Mouse (Mus musculus) MEL (cell line): Measurements from ENCODE around the gene Sult1a1. TPM values are rescaled to one million over a fixed set of nuclear protein-coding genes. Genes with fewer than 3 reads are reported as not detected.
A peak's percentile ranks its signal among the peaks of the same experiment; 100 is the strongest.

ENCODE experiments used
- DNase-seq: peaks from one replicate; pipeline ENCODE4 v3.0.0; 2011; ENCODE audit warnings: low read depth, low spot score
- H3K27ac ChIP-seq: 2 replicates; pipeline ENCODE4 v1.5.1; 2012; ENCODE audit warnings: low read depth, mild to moderate bottlenecking, control low read depth, low read length, moderate library complexity; ENCODE audit not compliant: control insufficient read depth
- H3K27me3 ChIP-seq, 2 experiments: fragments of 150-350 bp in 1 of 2; sonication (generic) in 1 of 2; 2 replicates each; pipeline ENCODE4 v1.6.1; 2012; ENCODE audit warnings: low read length in 2 of 2, mild to moderate bottlenecking in 2 of 2, improper control_type of control experiment in 1 of 2, moderate library complexity in 1 of 2; ENCODE audit not compliant: insufficient read depth in 2 of 2, control insufficient read depth in 1 of 2
- H3K36me3 ChIP-seq, 2 experiments: 2 replicates each; pipeline ENCODE4 v1.6.1; 2012 to 2014; ENCODE audit warnings: low read length in 2 of 2, improper control_type of control experiment in 1 of 2, inconsistent platforms in 1 of 2, mild to moderate bottlenecking in 1 of 2; ENCODE audit not compliant: insufficient read depth in 2 of 2, control insufficient read depth in 1 of 2
- H3K4me1 ChIP-seq, 2 experiments: fragments of 150-350 bp in 1 of 2; sonication (generic) in 1 of 2; 2 replicates each; pipeline ENCODE4 v1.6.1; 2012; ENCODE audit warnings: low read length in 2 of 2, improper control_type of control experiment in 1 of 2, mild to moderate bottlenecking in 1 of 2; ENCODE audit not compliant: insufficient read depth in 2 of 2, control insufficient read depth in 1 of 2
- H3K4me3 ChIP-seq, 2 experiments: fragments of 150-350 bp in 1 of 2; sonication (generic) in 1 of 2; 2 replicates each; pipeline ENCODE4 v1.5.1; 2012; ENCODE audit warnings: low read depth in 2 of 2, low read length in 2 of 2, mild to moderate bottlenecking in 2 of 2, moderate library complexity in 2 of 2, control low read depth in 1 of 2, improper control_type of control experiment in 1 of 2; ENCODE audit not compliant: control insufficient read depth in 1 of 2, insufficient read depth in 1 of 2
- H3K79me2 ChIP-seq: 2 replicates; pipeline ENCODE4 v1.6.1; 2012; ENCODE audit warnings: mild to moderate bottlenecking, low read length, moderate library complexity; ENCODE audit not compliant: control insufficient read depth, poor library complexity, insufficient read depth
- H3K9ac ChIP-seq: 2 replicates; pipeline ENCODE4 v1.6.1; 2012; ENCODE audit warnings: low read depth, mild to moderate bottlenecking, control low read depth, low read length, moderate library complexity; ENCODE audit not compliant: control insufficient read depth, poor library complexity, severe bottlenecking
- H3K9me3 ChIP-seq: fragments of 150-350 bp; sonication (generic); replicated peaks from 2 replicates; pipeline ENCODE4 v1.6.1; 2012; ENCODE audit warnings: mild to moderate bottlenecking, low read length, improper control_type of control experiment, moderate library complexity; ENCODE audit not compliant: insufficient read depth
- ELF1 ChIP-seq: IDR thresholded peaks from 2 replicates; pipeline ENCODE4 v1.6.1; 2014; ENCODE audit warnings: low read depth, mild to moderate bottlenecking, inconsistent platforms, low read length, improper control_type of control experiment, moderate library complexity
- MAZ ChIP-seq: IDR thresholded peaks from 2 replicates; pipeline ENCODE4 v1.6.1; 2012; ENCODE audit warnings: low read depth, mild to moderate bottlenecking, inconsistent platforms, low read length, improper control_type of control experiment
- MEF2A ChIP-seq: IDR thresholded peaks from 2 replicates; pipeline ENCODE4 v1.6.1; 2014; ENCODE audit warnings: low read depth, mild to moderate bottlenecking, inconsistent platforms, low read length, improper control_type of control experiment; ENCODE audit not compliant: poor library complexity, insufficient replicate concordance, severe bottlenecking; ENCODE audit errors: extremely low read depth
- MXI1 ChIP-seq: IDR thresholded peaks from 2 replicates; pipeline ENCODE4 v1.6.1; 2011; ENCODE audit warnings: mild to moderate bottlenecking, low read depth, low read length, improper control_type of control experiment
- MYC ChIP-seq: IDR thresholded peaks from 2 replicates; pipeline ENCODE4 v1.6.1; 2011; ENCODE audit warnings: low read depth, mild to moderate bottlenecking, low read length, improper control_type of control experiment, moderate library complexity
- NELFE ChIP-seq: IDR thresholded peaks from 2 replicates; pipeline ENCODE4 v1.6.1; 2011; ENCODE audit warnings: low read depth, low read length, improper control_type of control experiment
- POLR2AphosphoS2 ChIP-seq: IDR thresholded peaks from 2 replicates; pipeline ENCODE4 v1.6.1; 2011; ENCODE audit warnings: low read length, improper control_type of control experiment
- POLR2AphosphoS5 ChIP-seq: IDR thresholded peaks from 2 replicates; pipeline ENCODE4 v1.6.1; 2012; ENCODE audit warnings: low read depth, borderline replicate concordance, mild to moderate bottlenecking, inconsistent platforms, low read length, moderate library complexity, mixed read lengths
- RCOR1 ChIP-seq: IDR thresholded peaks from 2 replicates; pipeline ENCODE4 v1.6.1; 2012; ENCODE audit warnings: low read depth, mild to moderate bottlenecking, inconsistent platforms, low read length, improper control_type of control experiment
- SIN3A ChIP-seq: IDR thresholded peaks from 2 replicates; pipeline ENCODE4 v1.6.1; 2012; ENCODE audit warnings: low read length, improper control_type of control experiment, inconsistent platforms
- TAL1 ChIP-seq: IDR thresholded peaks from 2 replicates; pipeline ENCODE4 v1.6.1; 2012; ENCODE audit warnings: mild to moderate bottlenecking, inconsistent platforms, low read length, moderate library complexity, mixed read lengths
- TCF12 ChIP-seq: IDR thresholded peaks from 2 replicates; pipeline ENCODE4 v1.6.1; 2014; ENCODE audit warnings: low read depth, mild to moderate bottlenecking, inconsistent platforms, low read length, improper control_type of control experiment, moderate library complexity
- UBTF ChIP-seq: IDR thresholded peaks from 2 replicates; pipeline ENCODE4 v1.6.1; 2012; ENCODE audit warnings: low read depth, mild to moderate bottlenecking, inconsistent platforms, low read length, improper control_type of control experiment, moderate library complexity, borderline replicate concordance; ENCODE audit not compliant: insufficient read depth
- USF2 ChIP-seq, 2 experiments: IDR thresholded peaks; 2 replicates each; pipeline ENCODE4 v1.6.1; 2011 to 2012; ENCODE audit warnings: improper control_type of control experiment in 2 of 2, low read length in 2 of 2, borderline replicate concordance in 1 of 2, inconsistent platforms in 1 of 2, low read depth in 1 of 2, mild to moderate bottlenecking in 1 of 2; ENCODE audit not compliant: insufficient read depth in 1 of 2
- ZKSCAN1 ChIP-seq: IDR thresholded peaks from 2 replicates; pipeline ENCODE4 v1.6.1; 2012; ENCODE audit warnings: low read depth, mild to moderate bottlenecking, inconsistent platforms, low read length, improper control_type of control experiment, moderate library complexity
- ZMIZ1 ChIP-seq: IDR thresholded peaks from 2 replicates; pipeline ENCODE4 v1.6.1; 2012; ENCODE audit warnings: low read depth, mild to moderate bottlenecking, inconsistent platforms, low read length, improper control_type of control experiment, moderate library complexity
- polyA plus RNA-seq, 2 experiments: library from polyadenylated mRNA; stranded (reverse) in 1 of 2; unstranded in 1 of 2; fragments of >175 nt in 1 of 2; fragments of >200 nt in 1 of 2; gene quantifications; 2 replicates each; pipeline versions ENCODE4 v1.2.1 to v1.2.4; 2012; ENCODE audit warnings: low replicate concordance in 2 of 2, low read depth in 1 of 2; ENCODE audit not compliant: insufficient read length in 2 of 2, insufficient read depth in 1 of 2, missing spikeins in 1 of 2
- total RNA-seq: library from RNA; depleted of rRNA; stranded (reverse); fragments of 300-350 nt; gene quantifications from 2 replicates; pipeline ENCODE4 v1.2.3, GENCODE M21; 2012

The Sult1a1 gene
- total and polyA plus RNA-seq, 3 experiments, result 0.36 TPM; not detected in 2

GRCm38 (mm10) chr7:126704121-126704980 is 28.1 kb upstream of the Sult1a1 start (continued):
- TF ChIP-seq RCOR1 (peak; percentile 26; the same call in 1 of the 2 replicates), MAZ (peak; percentile 81), POLR2AphosphoS2 (no peak; the same call in 1 of the 2 replicates), USF2 (IDR thresholded peaks at IDR 0.05; ENCODE audit: borderline replicate concordance in 1 of 2, insufficient read depth in 1 of 2, low read depth in 1 of 2, low read length in 2 of 2) (no peak), ELF1 (peak; percentile 73), ZKSCAN1 (no peak), POLR2AphosphoS5 (no peak), TCF12 (peak; percentile 53; the same call in 1 of the 2 replicates), MYC (no peak), MEF2A (no peak), TAL1 (no peak)

GRCm38 (mm10) chr7:126703757-126704077 is 27.5 kb upstream of the Sult1a1 start:
- H3K9ac ChIP-seq, result peak overlapping the region; percentile 76

More at GRCm38 (mm10) chr7:126703757-126704077, 27.5 kb upstream of the Sult1a1 start:
- Histone ChIP-seq H3K79me2 (peaks cover 27% of the 10 kb centered on the region), H3K36me3 (peaks cover 0 to 28% of the 10 kb centered on the region in 2 experiments; a peak in 2 of 4 replicates), H3K4me3 (peak overlapping the region; percentile 65 to 88), H3K9me3 (no peaks in the 10 kb centered on the region), H3K4me1 (peaks cover 11 to 37% of the 10 kb centered on the region in 2 experiments; a peak in 3 of 4 replicates), H3K27ac (peak overlapping the region; percentile 93), H3K27me3 (no peaks in the 10 kb centered on the region)
- DNase-seq, result peak; percentile 73
- TF ChIP-seq MXI1 (peak; percentile 55; the same call in 1 of the 2 replicates), UBTF (0 out of 2 replicates have a peak, but pooled peaks have one; percentile 82), NELFE (no peak), SIN3A (peak; percentile 18; the same call in 1 of the 2 replicates), ZMIZ1 (0 out of 2 replicates have a peak, but pooled peaks have one; percentile 22)
